Mouse (Mus musculus) regulatory T cell (primary cell): ENCODE results near the gene Higd1b.

Experiments used
- in situ Hi-C: fragments of 300-600 bp; cut with MboI, MseI; formaldehyde crosslinking; loops from one replicate; pipeline ENCODE4 v1.15.1; 2025; ENCODE audit warnings: high pct_unique_total_duplicates

Higd1b gene

DNA sequence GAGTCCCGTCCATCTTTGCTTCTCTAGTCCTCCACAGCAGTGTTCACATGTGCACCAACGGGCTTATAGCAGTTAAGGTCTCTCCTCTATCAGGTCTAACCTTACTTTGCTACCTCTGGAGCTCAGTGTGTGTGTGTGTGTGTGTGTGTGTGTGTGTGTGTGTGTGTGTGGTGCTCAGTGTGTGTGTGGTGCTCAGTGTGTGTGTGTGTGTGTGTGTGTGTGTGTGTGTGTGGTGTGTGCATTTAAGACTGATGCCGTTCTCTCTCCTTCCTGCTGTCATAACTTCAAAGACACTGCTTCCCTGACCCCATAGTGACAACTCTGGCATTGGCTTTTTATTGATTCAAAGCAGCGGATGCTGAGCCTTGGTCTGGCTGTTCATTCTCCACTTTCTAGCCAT lies at the start of gene Higd1b:
Gene Higd1b, plus strand, starts transcription at position 301 of the 400 bp plus-strand sequence.
- in situ Hi-C loops, result loop anchor here (10.0 kb wide), 1 partner anchor 1649 kb away; no protein-coding TSS in a partner anchor

DNA sequence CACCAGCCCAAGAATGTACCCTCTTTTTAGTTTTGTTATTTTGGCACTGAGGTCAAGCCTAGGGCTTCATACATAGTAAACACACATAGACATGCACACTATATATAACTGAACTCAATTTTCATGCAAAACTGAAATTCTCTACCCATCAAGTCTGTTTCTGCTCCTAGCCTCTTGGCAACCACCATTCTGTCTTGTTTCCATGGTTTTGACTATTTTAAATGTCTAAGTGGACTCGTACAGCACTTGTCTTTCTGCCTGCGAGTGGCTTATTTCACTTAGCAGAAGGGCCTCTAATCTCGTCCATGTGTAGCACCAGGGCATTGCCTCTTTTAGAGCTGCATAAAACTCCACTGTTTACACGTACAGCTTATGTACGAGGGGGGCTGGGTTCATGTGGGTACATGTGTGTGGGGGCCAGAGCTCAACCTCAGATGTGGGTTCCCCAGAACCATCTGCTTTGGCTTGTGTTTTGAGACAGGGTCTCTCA lies 47.9 kb upstream of the Higd1b start:
- in situ Hi-C loops, result no loop called here

- in situ Hi-C loops, result no loop called here
These were observed 43.8 kb upstream of the Higd1b start for GRCm38 (mm10) chr11:102791682-102792445.

DNA sequence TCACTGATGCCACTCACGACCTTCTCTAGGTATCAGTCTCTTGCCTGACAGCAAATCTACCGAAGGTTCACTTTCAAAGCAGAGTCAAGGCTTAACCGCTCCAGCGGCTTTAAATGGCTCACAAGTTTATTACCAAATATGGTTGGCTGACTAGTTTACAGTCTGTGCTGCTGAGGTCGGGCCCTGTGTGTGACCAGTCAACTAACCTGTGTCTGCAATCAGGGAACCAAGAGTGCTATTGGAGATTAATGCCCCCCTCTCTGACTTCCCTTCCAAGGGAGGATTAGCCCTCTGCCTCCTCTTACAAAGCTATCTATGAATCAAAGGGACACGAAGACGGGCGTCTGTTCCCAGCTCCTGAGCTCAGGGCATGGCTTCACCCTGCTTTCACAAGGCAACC lies 41.5 kb upstream of the Higd1b start:
- in situ Hi-C loops, result no loop called here

DNA sequence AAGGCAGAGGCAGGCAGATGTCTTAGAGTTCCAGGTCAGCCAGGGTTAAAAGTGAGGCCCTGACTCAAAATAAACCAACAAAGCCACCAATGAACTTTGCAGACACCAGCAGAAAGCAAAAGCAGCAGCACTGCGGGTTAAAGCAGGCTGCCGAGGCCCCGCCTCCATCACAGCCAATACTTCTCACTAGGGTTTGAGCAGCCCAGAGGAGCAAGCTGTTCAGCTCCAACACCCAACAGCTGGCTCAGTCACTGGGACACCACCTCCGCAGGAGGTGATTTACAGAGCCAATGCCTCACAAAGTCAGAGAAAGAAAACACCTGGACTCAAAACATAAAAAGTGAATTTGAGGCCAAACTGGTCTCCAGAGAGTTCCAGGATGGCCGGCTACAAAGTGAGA lies 32.2 kb upstream of the Higd1b start:
- in situ Hi-C loops, result no loop called here

DNA sequence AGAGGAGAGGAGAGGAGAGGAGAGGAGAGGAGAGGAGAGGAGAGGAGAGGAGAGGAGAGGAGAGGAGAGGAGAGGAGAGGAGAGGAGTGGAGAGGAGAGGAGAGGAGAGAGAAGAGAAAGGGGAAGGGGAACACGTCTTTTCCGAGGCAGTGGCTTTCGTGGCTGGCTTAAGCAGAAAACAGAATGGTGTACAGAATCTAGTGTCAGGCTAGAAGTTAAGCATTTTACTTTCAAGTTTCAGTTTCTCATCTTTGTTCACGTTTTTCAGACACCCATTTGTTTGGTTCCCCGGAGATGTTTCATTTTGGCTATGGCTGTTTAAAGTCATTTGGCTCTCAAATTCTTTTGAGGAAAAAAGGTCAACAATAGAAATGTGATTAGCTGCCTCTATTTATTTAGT lies 27.4 kb upstream of the Higd1b start:
- in situ Hi-C loops, result no loop called here

DNA sequence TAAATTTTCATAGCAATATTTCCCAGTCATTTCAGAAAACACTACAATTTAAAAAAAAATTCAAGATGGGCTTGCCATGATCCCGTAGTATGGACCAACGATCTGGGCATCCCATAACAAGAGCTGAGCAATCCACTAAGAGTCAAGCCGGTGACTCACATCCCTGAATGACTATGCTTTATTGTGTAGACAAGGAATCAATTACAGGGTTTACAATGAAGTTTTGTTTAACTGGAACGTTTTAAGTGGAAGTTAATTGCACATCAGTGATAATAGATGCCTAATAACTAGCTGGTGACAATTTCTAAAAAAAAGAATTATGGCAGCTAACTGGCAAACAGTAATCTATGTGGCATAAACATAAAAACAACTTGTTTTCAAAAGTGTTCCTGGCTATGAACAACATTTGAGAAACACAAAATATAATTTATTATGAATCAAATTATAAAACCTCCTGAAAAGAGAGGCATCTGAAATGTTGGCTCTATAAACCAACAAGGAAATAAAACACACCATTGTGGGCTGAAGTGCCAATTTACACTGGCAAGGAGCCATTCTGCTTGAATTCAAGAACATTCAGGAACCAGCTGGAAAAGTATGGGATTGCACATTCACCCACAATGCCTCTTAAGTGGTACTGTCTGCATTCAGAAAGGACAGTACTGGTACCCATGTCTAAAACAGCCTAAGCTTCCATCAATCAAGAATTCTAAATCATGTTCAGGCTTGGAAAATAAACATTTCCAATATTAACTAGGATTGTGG lies 24.7 kb upstream of the Higd1b start:
- in situ Hi-C loops, result no loop called here

GRCm38 (mm10) chr11:102814881-102815280 lies 20.8 kb upstream of the Higd1b start:
- in situ Hi-C loops, result no loop called here

GRCm38 (mm10) chr11:102818121-102819020 lies 17.3 kb upstream of the Higd1b start:
- in situ Hi-C loops, result no loop called here

DNA sequence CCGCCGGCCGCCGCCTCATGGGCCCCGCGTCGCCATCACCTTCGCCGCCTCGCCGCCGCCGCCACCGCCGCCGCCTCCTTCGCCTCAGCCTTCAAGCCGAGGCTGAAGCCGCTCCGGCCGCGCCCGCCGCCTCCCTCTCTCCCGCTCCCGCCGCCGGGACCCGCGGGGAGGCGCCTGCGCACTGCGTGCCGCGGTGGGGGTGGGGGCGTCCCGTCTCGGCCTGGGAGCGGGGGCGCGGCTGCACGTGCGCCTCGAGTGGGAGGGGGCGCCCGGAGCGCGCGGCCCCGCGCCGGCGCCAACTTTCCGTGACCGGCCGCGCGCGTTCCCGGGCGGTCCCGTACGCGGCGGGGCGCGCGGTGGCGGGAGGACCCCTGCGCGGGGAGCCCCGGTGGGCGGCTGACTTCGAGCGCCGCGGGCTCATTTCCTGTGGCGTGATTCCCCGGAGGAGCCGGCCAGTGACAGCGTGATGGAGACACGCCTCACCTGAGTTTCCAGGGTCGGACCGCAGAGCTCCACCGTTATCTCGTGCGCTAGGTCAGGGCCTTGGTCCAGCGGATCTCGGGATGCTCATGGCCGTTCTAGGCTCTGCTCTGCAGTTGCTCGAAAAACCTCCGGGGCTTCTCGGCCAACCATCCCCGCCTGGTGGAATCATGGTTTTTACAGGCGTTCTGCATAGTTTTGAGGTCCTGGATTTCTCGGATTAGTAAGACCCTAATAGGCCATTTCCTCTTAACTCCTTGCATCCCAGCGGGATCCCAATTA lies 16.4 kb upstream of the Higd1b start, which contains the start of gene Gjc1:
Gene Gjc1, minus strand, starts transcription at position 680 of the 762 bp plus-strand sequence.
- in situ Hi-C loops, result no loop called here

DNA sequence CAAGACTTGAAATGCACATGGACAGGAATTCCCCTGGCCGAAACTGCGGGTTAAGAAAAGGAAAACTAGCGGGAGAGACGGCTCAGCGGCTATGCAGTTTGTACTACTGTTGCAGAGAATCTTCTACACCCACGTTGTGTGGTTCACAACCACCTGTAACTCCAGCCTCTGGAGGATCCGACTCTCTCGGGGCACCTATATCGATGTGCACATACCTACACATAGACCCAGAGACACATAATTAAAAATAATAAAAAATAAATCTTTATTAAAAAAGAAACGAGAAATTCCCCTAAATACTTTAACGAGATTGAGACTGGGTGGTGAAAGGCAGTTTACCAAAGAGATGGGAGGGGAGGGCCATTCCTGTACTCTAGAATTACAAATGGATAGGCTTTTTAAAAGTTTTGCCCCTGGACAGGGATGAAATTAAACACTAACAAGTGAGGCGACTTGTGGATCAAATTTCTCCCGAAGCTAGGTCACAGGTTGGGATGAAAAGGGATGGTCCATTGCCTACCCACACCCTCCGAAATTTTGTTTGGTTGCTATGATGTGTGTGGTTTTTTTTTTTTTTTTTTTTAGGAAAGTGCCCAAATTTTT lies 15.8 kb upstream of the Higd1b start:
- in situ Hi-C loops, result no loop called here

DNA sequence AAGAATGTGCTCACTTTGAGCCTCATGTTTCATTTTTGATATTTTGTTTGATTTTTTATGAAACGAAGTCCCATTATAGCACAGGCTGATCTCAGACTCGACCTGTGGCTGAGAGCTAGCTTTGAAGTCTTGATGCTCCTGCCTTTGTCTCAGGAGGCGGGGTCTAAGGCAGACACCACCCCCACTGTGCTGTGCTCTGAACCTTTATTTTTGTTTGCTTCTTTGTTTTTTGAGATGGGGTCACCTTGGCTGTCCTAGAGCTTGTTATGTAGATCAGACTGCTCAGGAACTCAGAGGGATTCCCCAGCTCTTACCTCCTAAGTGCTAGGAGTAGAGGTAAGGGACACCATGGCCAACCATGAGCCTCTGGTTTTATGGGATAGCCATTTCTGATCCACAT lies 15.2 kb upstream of the Higd1b start:
- in situ Hi-C loops, result no loop called here

DNA sequence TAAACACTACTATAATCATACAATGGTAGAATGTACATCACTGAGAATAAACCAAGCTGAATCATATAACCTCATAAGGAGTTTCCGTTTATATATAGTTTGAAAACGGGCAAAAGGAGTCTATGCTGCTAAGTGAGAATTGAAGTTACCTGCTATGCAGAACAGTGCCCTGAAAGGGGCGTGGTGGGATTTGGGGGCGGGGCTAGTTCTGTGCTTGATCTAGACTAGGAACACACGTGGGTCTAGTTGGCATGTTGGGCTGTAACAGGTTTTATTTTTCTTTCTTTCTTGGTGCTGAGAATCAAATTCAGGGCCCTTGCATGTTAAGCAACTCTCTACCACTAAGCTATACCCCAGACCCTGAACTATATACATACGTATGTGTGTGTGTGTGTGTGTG lies 14.4 kb upstream of the Higd1b start:
- in situ Hi-C loops, result no loop called here

DNA sequence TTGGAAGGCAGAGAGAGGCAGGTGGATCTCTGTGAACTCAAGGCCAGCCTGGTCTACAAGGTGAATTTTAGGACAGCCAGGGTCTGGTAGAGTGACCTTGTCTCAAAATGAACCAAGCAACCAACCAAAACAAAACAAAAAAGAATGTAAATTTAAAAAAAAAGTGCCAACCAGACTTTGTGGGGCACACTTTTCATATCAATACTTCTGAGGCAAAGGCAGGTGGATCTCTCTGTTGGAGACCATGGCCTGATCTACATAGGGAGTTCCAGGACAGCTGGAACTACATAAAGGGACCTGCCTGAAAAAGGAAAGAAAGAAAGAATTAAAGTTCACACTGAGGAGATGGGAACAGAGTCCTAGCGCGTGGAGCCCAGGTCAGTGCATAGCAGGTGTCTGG lies 9.2 kb upstream of the Higd1b start:
- in situ Hi-C loops, result no loop called here

GRCm38 (mm10) chr11:102827097-102827496 lies 8.6 kb upstream of the Higd1b start:
- in situ Hi-C loops, result no loop called here

DNA sequence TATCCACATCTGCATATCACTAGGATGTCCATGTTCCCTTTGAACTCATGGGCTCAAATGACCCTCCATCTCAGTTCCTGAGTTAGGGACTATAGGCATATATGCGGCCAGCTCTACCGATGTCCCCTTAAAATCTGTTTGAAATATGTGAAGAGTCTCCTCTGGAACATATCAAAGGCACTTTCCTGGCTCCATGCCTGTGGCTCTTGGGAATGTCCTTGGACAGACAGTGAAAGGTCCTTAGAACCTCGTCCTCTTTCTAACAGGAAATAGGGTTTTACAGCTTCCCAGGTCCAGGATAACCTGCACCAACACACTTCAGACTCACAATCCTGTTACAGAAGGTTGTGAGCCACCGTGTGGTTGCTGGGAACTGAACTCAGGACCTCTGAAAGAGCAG lies 5.4 kb upstream of the Higd1b start:
- in situ Hi-C loops, result loop anchor here (10.0 kb wide), 1 partner anchor 1655 kb away; no protein-coding TSS in a partner anchor

DNA sequence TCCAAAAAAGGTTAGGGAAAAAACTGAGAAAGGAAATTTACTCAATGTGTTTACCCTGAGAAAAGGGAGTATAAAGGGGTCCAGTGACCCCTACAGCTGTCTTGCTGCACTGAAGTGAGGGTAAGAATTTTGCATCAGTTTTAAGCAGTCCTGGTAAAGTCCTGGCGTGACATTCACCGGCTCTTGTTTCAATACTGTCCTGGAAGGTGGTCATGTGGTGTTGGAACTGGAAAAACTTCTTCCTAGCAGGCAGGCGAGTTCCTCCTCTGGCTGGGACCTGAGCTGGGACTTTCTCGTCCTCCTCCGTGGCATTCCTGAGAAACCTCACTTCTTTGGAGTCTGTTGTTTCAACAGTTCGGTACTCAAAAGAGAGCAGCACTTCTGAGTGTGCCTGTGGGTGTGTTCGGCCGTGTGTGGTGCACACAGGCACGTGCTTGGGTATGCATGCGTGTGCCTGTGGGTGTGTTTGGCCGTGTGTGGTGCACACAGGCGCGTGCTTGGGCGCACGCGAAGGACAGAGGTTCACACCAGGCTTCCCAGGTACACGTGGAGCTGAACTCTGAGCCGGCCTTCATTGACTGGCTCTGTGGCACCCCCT lies 2.9 kb upstream of the Higd1b start:
- in situ Hi-C loops, result loop anchor here (10.0 kb wide), 1 partner anchor 1652 kb away; no protein-coding TSS in a partner anchor

GRCm38 (mm10) chr11:102834219-102834618 lies 1.4 kb upstream of the Higd1b start:
- in situ Hi-C loops, result loop anchor here (10.0 kb wide), 1 partner anchor 1651 kb away; no protein-coding TSS in a partner anchor

DNA sequence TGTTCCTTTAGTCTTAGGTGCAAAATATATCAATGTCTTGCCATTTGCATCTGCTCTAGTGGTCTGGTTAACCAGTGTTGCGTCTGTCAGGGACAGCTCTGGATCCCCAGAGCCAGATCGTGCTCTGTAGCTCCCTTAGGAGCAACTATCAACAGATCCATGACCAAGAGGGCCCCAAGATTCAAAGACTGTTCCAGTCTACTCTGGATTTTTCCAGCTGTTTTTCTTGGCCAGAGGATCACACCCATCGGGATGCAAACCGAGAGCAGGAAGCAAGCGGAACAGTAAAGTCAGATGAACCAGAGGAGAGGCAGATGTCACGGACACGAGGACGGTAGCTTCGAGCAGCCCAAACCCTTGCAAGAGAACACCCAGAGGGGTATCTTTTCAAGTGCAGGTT lies 497 bp downstream of the Higd1b start:
- in situ Hi-C loops, result loop anchor here (10.0 kb wide), 1 partner anchor 1649 kb away; no protein-coding TSS in a partner anchor

GRCm38 (mm10) chr11:102837385-102837784 lies 1.7 kb downstream of the Higd1b start:
- in situ Hi-C loops, result loop anchor here (10.0 kb wide), 1 partner anchor 1647 kb away; no protein-coding TSS in a partner anchor
